11 mouse cellular contexts compared by ENCODE assay signal in genomic region chr10:69045275-69045674, GRCm38 (mm10).
DNase-seq lines count a peak whose midpoint lies in the region; ATAC-seq and TF ChIP-seq lines count a peak whose summit lies in the region.
"Had no signal": no experiment of that assay in that cellular context is flagged by ENCODE, and none has a peak within 500 bp of the region (broad histone marks: within the 10 kb centered on the region; RNA-seq: fewer than 3 reads in every experiment).

No protein-coding gene starts in this region.

- 59% methylated on average over 14 of the region's 14 CpGs for WGBS in forebrain, embryonic 15.5 days
- WGBS in forebrain, embryonic 10.5 days, result 80% methylated on average over 14 of the region's 14 CpGs
- 68% methylated on average over 14 of the region's 14 CpGs for WGBS in midbrain, embryonic 14.5 days
- WGBS in midbrain, embryonic 11.5 days, result 75% methylated on average over 14 of the region's 14 CpGs
- 55% methylated on average over 14 of the region's 14 CpGs for WGBS in limb, embryonic 13.5 days
- WGBS in stomach, postnatal 0 days, result 62% methylated on average over 14 of the region's 14 CpGs

- no peak overlapping the region for H3K4me3 ChIP-seq in forebrain, embryonic 15.5 days
- H3K4me3 ChIP-seq in forebrain, embryonic 10.5 days, result no peak overlapping the region
- H3K4me3 ChIP-seq in midbrain, embryonic 14.5 days (replicated peaks; ENCODE audit: low read depth, low read length), result no peak overlapping the region
- H3K4me3 ChIP-seq in midbrain, embryonic 11.5 days (ENCODE audit: low read depth, low read length), result no peak overlapping the region
- H3K4me3 ChIP-seq in limb, embryonic 13.5 days, result no peak overlapping the region
- H3K4me3 ChIP-seq in stomach, postnatal 0 days (ENCODE audit: low read depth, low read length), result no peak overlapping the region
- H3K4me3 ChIP-seq: forebrain, embryonic 12.5 days; liver, embryonic 15.5 days had no signal

- DNase-seq in forebrain, embryonic 10.5 days (ENCODE audit: extremely low spot score, low spot score), result no peak
- peak; percentile 32 for DNase-seq in midbrain, embryonic 14.5 days
- DNase-seq in midbrain, embryonic 11.5 days (ENCODE audit: low spot score, missing footprints), result no peak
- DNase-seq in stomach, postnatal 0 days (ENCODE audit: low spot score), result no peak
- DNase-seq in layer of hippocampus, adult 8-10 months (ENCODE audit: low spot score in 2 of 2), result no peak
- DNase-seq: cerebellum, adult 8-10 months had no signal

- ATAC-seq in forebrain, embryonic 15.5 days (replicated peaks), result no peak
- no peak for ATAC-seq in midbrain, embryonic 14.5 days (ENCODE audit: low FRiP score, low TSS enrichment)
- no peak for ATAC-seq in midbrain, embryonic 11.5 days (ENCODE audit: low FRiP score)
- ATAC-seq in limb, embryonic 13.5 days (ENCODE audit: low FRiP score, low read depth), result no peak
- ATAC-seq in stomach, postnatal 0 days (ENCODE audit: low FRiP score, low TSS enrichment), result no peak
- ATAC-seq in inflammation-experienced regulatory T-cells, adult 6 months, result no peak

- TF ChIP-seq CTCF in stomach, postnatal 0 days (IDR thresholded peaks at IDR 0.05; ENCODE audit: low read depth), result no peak

- no peaks in the 10 kb centered on the region for H3K9me3 ChIP-seq in forebrain, embryonic 15.5 days
- no peaks in the 10 kb centered on the region for H3K9me3 ChIP-seq in forebrain, embryonic 10.5 days
- no peaks in the 10 kb centered on the region for H3K9me3 ChIP-seq in midbrain, embryonic 14.5 days (ENCODE audit: control insufficient read depth, low read length)
- no peaks in the 10 kb centered on the region for H3K9me3 ChIP-seq in midbrain, embryonic 11.5 days (ENCODE audit: control insufficient read depth, low read length)
- H3K9me3 ChIP-seq in limb, embryonic 13.5 days, result no peaks in the 10 kb centered on the region
- H3K9me3 ChIP-seq in stomach, postnatal 0 days (ENCODE audit: control insufficient read depth, low read length), result no peaks in the 10 kb centered on the region
- H3K9me3 ChIP-seq: forebrain, embryonic 12.5 days; liver, embryonic 15.5 days had no signal

- no peak for TF ChIP-seq EP300 in stomach, postnatal 0 days (optimal IDR thresholded peaks at IDR 0.05)

- no peaks in the 10 kb centered on the region for H3K27me3 ChIP-seq in forebrain, embryonic 15.5 days
- H3K27me3 ChIP-seq in forebrain, embryonic 10.5 days (ENCODE audit: poor library complexity, severe bottlenecking), result no peaks in the 10 kb centered on the region
- H3K27me3 ChIP-seq in midbrain, embryonic 14.5 days (ENCODE audit: control insufficient read depth, insufficient read depth, low read length), result no peaks in the 10 kb centered on the region
- no peaks in the 10 kb centered on the region for H3K27me3 ChIP-seq in midbrain, embryonic 11.5 days (ENCODE audit: control insufficient read depth, insufficient read depth, low read length)
- no peaks in the 10 kb centered on the region for H3K27me3 ChIP-seq in limb, embryonic 13.5 days
- no peaks in the 10 kb centered on the region for H3K27me3 ChIP-seq in stomach, postnatal 0 days (ENCODE audit: control insufficient read depth, insufficient read depth, low read length)
- H3K27me3 ChIP-seq: forebrain, embryonic 12.5 days; liver, embryonic 15.5 days had no signal

- no peaks in the 10 kb centered on the region for H3K36me3 ChIP-seq in forebrain, embryonic 15.5 days
- no peaks in the 10 kb centered on the region for H3K36me3 ChIP-seq in forebrain, embryonic 10.5 days (replicated peaks)
- no peaks in the 10 kb centered on the region for H3K36me3 ChIP-seq in midbrain, embryonic 14.5 days (ENCODE audit: control insufficient read depth, insufficient read depth, low read length)
- H3K36me3 ChIP-seq in midbrain, embryonic 11.5 days (ENCODE audit: control insufficient read depth, insufficient read depth, low read length), result no peaks in the 10 kb centered on the region
- H3K36me3 ChIP-seq in limb, embryonic 13.5 days, result no peaks in the 10 kb centered on the region
- H3K36me3 ChIP-seq in stomach, postnatal 0 days (ENCODE audit: control insufficient read depth, insufficient read depth, low read length), result no peaks in the 10 kb centered on the region
- H3K36me3 ChIP-seq: forebrain, embryonic 12.5 days; liver, embryonic 15.5 days had no signal

- H3K4me2 ChIP-seq in forebrain, embryonic 15.5 days (replicated peaks), result no peak overlapping the region; the same call in 1 of the 2 replicates
- H3K4me2 ChIP-seq in midbrain, embryonic 14.5 days (ENCODE audit: low read length), result peak overlapping the region; percentile 19
- H3K4me2 ChIP-seq in midbrain, embryonic 11.5 days, result no peak overlapping the region
- H3K4me2 ChIP-seq in limb, embryonic 13.5 days (replicated peaks), result no peak overlapping the region; the same call in 1 of the 2 replicates
- no peak overlapping the region for H3K4me2 ChIP-seq in stomach, postnatal 0 days (replicated peaks; ENCODE audit: low read depth)
- H3K4me2 ChIP-seq: forebrain, embryonic 12.5 days; liver, embryonic 15.5 days had no signal

- peak overlapping the region; percentile 67 for H3K27ac ChIP-seq in forebrain, embryonic 15.5 days (replicated peaks)
- no peak overlapping the region for H3K27ac ChIP-seq in forebrain, embryonic 10.5 days
- no peak overlapping the region for H3K27ac ChIP-seq in midbrain, embryonic 14.5 days (replicated peaks; ENCODE audit: low read depth, low read length)
- H3K27ac ChIP-seq in midbrain, embryonic 11.5 days (ENCODE audit: low read depth, low read length), result no peak overlapping the region
- H3K27ac ChIP-seq in limb, embryonic 13.5 days, result peak overlapping the region; percentile 52; the same call in 1 of the 2 replicates
- H3K27ac ChIP-seq in stomach, postnatal 0 days (replicated peaks), result 0 out of 2 replicates have a peak overlapping the region, but pooled peaks have one; percentile 14
- H3K27ac ChIP-seq: forebrain, embryonic 12.5 days; liver, embryonic 15.5 days had no signal

- no peak overlapping the region for H3K9ac ChIP-seq in forebrain, embryonic 15.5 days (replicated peaks)
- no peak overlapping the region for H3K9ac ChIP-seq in midbrain, embryonic 14.5 days (replicated peaks; ENCODE audit: low read length)
- H3K9ac ChIP-seq in midbrain, embryonic 11.5 days (ENCODE audit: low read length), result no peak overlapping the region
- H3K9ac ChIP-seq in limb, embryonic 13.5 days, result no peak overlapping the region
- no peak overlapping the region for H3K9ac ChIP-seq in stomach, postnatal 0 days (ENCODE audit: low read length)
- H3K9ac ChIP-seq: forebrain, embryonic 12.5 days; liver, embryonic 15.5 days had no signal

- peaks cover 26% of the 10 kb centered on the region for H3K4me1 ChIP-seq in forebrain, embryonic 15.5 days
- H3K4me1 ChIP-seq in forebrain, embryonic 10.5 days, result peaks cover 22% of the 10 kb centered on the region
- peaks cover 5% of the 10 kb centered on the region; the same call in 1 of the 2 replicates for H3K4me1 ChIP-seq in midbrain, embryonic 14.5 days (ENCODE audit: control insufficient read depth, insufficient read depth, low read length)
- H3K4me1 ChIP-seq in midbrain, embryonic 11.5 days (ENCODE audit: control insufficient read depth, insufficient read depth, low read length), result peaks cover 7% of the 10 kb centered on the region
- H3K4me1 ChIP-seq in limb, embryonic 13.5 days, result peaks cover 35% of the 10 kb centered on the region
- 0 out of 2 replicates have a peak, but pooled peaks cover 3% of the 10 kb centered on the region for H3K4me1 ChIP-seq in stomach, postnatal 0 days (replicated peaks; ENCODE audit: control insufficient read depth, insufficient read depth)
- H3K4me1 ChIP-seq: liver, embryonic 15.5 days had no signal

Comparison
In these comparisons a context has a peak if more than half of its experiments do, and no peak if none do; other contexts are left out.
1. H3K27ac ChIP-seq: peak in forebrain, embryonic 15.5 days (single experiment), limb, embryonic 13.5 days (single experiment) and stomach, postnatal 0 days (single experiment); none in forebrain, embryonic 10.5 days (single experiment), midbrain, embryonic 14.5 days (single experiment) and midbrain, embryonic 11.5 days (single experiment).